Mouse (Mus musculus): ENCODE measurements around the gene Col23a1. TPM values are rescaled to one million over a fixed set of nuclear protein-coding genes. Genes with fewer than 3 reads are reported as not detected.

Col23a1 gene
- polyA plus RNA-seq, 1 experiment, result 0.76 TPM

- no peak overlapping the region for H3K4me3 ChIP-seq (ENCODE audit: low read depth, low read length)
- no peaks in the 10 kb centered on the region for H3K4me1 ChIP-seq (ENCODE audit: control insufficient read depth, insufficient read depth, low read length)
- no peak overlapping the region for H3K9ac ChIP-seq (ENCODE audit: low read depth, poor library complexity, severe bottlenecking)
- H3K27ac ChIP-seq (ENCODE audit: insufficient read depth, low read length), result no peak overlapping the region
- TF ChIP-seq EP300 (IDR thresholded peaks at IDR 0.05; ENCODE audit: insufficient read depth, low read depth, low read length) (no peak), POLR2A (IDR thresholded peaks at IDR 0.05; ENCODE audit: insufficient read depth, low read length) (no peak), CTCF (IDR thresholded peaks at IDR 0.05; ENCODE audit: low read depth, low read length) (no peak)
- H3K27me3 ChIP-seq (ENCODE audit: control insufficient read depth, insufficient read depth, low read length, poor library complexity, severe bottlenecking), result no peaks in the 10 kb centered on the region
- H3K36me3 ChIP-seq (ENCODE audit: control insufficient read depth, insufficient read depth, low read length, poor library complexity, severe bottlenecking), result no peaks in the 10 kb centered on the region
- no peaks in the 10 kb centered on the region for H3K9me3 ChIP-seq (replicated peaks; ENCODE audit: control insufficient read depth, insufficient read depth, low read length, poor library complexity, severe bottlenecking)
Measured at GRCm38 (mm10) chr11:51543487-51544050, 253.8 kb downstream of the Col23a1 start.

- no peak overlapping the region for H3K4me3 ChIP-seq (ENCODE audit: low read depth, low read length)
- H3K27ac ChIP-seq (ENCODE audit: insufficient read depth, low read length), result no peak overlapping the region
- H3K27me3 ChIP-seq (ENCODE audit: control insufficient read depth, insufficient read depth, low read length, poor library complexity, severe bottlenecking), result no peaks in the 10 kb centered on the region
- H3K9ac ChIP-seq (ENCODE audit: low read depth, poor library complexity, severe bottlenecking), result no peak overlapping the region
- no peak for TF ChIP-seq CTCF (IDR thresholded peaks at IDR 0.05; ENCODE audit: low read depth, low read length)
- no peaks in the 10 kb centered on the region for H3K9me3 ChIP-seq (replicated peaks; ENCODE audit: control insufficient read depth, insufficient read depth, low read length, poor library complexity, severe bottlenecking)
- no peaks in the 10 kb centered on the region for H3K4me1 ChIP-seq (ENCODE audit: control insufficient read depth, insufficient read depth, low read length)
- no peaks in the 10 kb centered on the region for H3K36me3 ChIP-seq (ENCODE audit: control insufficient read depth, insufficient read depth, low read length, poor library complexity, severe bottlenecking)
Measured at GRCm38 (mm10) chr11:51544413-51544812, 254.7 kb downstream of the Col23a1 start.

- H3K36me3 ChIP-seq (ENCODE audit: control insufficient read depth, insufficient read depth, low read length, poor library complexity, severe bottlenecking), result no peaks in the 10 kb centered on the region
- H3K9ac ChIP-seq (ENCODE audit: low read depth, poor library complexity, severe bottlenecking), result no peak overlapping the region
- TF ChIP-seq EP300 (IDR thresholded peaks at IDR 0.05; ENCODE audit: insufficient read depth, low read depth, low read length), result no peak
- TF ChIP-seq CTCF (IDR thresholded peaks at IDR 0.05; ENCODE audit: low read depth, low read length), result no peak
- TF ChIP-seq POLR2A (IDR thresholded peaks at IDR 0.05; ENCODE audit: insufficient read depth, low read length), result no peak
- H3K27ac ChIP-seq (ENCODE audit: insufficient read depth, low read length), result no peak overlapping the region
- H3K4me3 ChIP-seq (ENCODE audit: low read depth, low read length), result no peak overlapping the region
- no peaks in the 10 kb centered on the region for H3K27me3 ChIP-seq (ENCODE audit: control insufficient read depth, insufficient read depth, low read length, poor library complexity, severe bottlenecking)
- H3K4me1 ChIP-seq (ENCODE audit: control insufficient read depth, insufficient read depth, low read length), result no peaks in the 10 kb centered on the region
- no peaks in the 10 kb centered on the region for H3K9me3 ChIP-seq (replicated peaks; ENCODE audit: control insufficient read depth, insufficient read depth, low read length, poor library complexity, severe bottlenecking)
Measured at GRCm38 (mm10) chr11:51545811-51546210, 256.1 kb downstream of the Col23a1 start.

- TF ChIP-seq EP300 (IDR thresholded peaks at IDR 0.05; ENCODE audit: insufficient read depth, low read depth, low read length) (no peak), CTCF (IDR thresholded peaks at IDR 0.05; ENCODE audit: low read depth, low read length) (no peak), POLR2A (IDR thresholded peaks at IDR 0.05; ENCODE audit: insufficient read depth, low read length) (no peak)
- H3K27me3 ChIP-seq (ENCODE audit: control insufficient read depth, insufficient read depth, low read length, poor library complexity, severe bottlenecking), result no peaks in the 10 kb centered on the region
- no peaks in the 10 kb centered on the region for H3K4me1 ChIP-seq (ENCODE audit: control insufficient read depth, insufficient read depth, low read length)
- no peaks in the 10 kb centered on the region for H3K36me3 ChIP-seq (ENCODE audit: control insufficient read depth, insufficient read depth, low read length, poor library complexity, severe bottlenecking)
- H3K4me3 ChIP-seq (ENCODE audit: low read depth, low read length), result no peak overlapping the region
- H3K9ac ChIP-seq (ENCODE audit: low read depth, poor library complexity, severe bottlenecking), result no peak overlapping the region
- H3K27ac ChIP-seq (ENCODE audit: insufficient read depth, low read length), result no peak overlapping the region
- no peaks in the 10 kb centered on the region for H3K9me3 ChIP-seq (replicated peaks; ENCODE audit: control insufficient read depth, insufficient read depth, low read length, poor library complexity, severe bottlenecking)
Measured at GRCm38 (mm10) chr11:51551253-51551652, 261.5 kb downstream of the Col23a1 start.

GRCm38 (mm10) chr11:51552091-51552490, 262.4 kb downstream of the Col23a1 start:
- no peak for TF ChIP-seq POLR2A (IDR thresholded peaks at IDR 0.05; ENCODE audit: insufficient read depth, low read length)
- TF ChIP-seq EP300 (IDR thresholded peaks at IDR 0.05; ENCODE audit: insufficient read depth, low read depth, low read length), result no peak
- no peak for TF ChIP-seq CTCF (IDR thresholded peaks at IDR 0.05; ENCODE audit: low read depth, low read length)

GRCm38 (mm10) chr11:51554590-51554989, 264.9 kb downstream of the Col23a1 start:
- Histone ChIP-seq H3K9ac (ENCODE audit: low read depth, poor library complexity, severe bottlenecking) (no peak overlapping the region), H3K27me3 (ENCODE audit: control insufficient read depth, insufficient read depth, low read length, poor library complexity, severe bottlenecking) (no peaks in the 10 kb centered on the region), H3K4me3 (ENCODE audit: low read depth, low read length) (no peak overlapping the region), H3K9me3 (replicated peaks; ENCODE audit: control insufficient read depth, insufficient read depth, low read length, poor library complexity, severe bottlenecking) (no peaks in the 10 kb centered on the region), H3K36me3 (ENCODE audit: control insufficient read depth, insufficient read depth, low read length, poor library complexity, severe bottlenecking) (no peaks in the 10 kb centered on the region), H3K4me1 (ENCODE audit: control insufficient read depth, insufficient read depth, low read length) (no peaks in the 10 kb centered on the region), H3K27ac (ENCODE audit: insufficient read depth, low read length) (no peak overlapping the region)
- TF ChIP-seq CTCF (IDR thresholded peaks at IDR 0.05; ENCODE audit: low read depth, low read length) (no peak), POLR2A (IDR thresholded peaks at IDR 0.05; ENCODE audit: insufficient read depth, low read length) (no peak), EP300 (IDR thresholded peaks at IDR 0.05; ENCODE audit: insufficient read depth, low read depth, low read length) (no peak)

More at GRCm38 (mm10) chr11:51552091-51552490, 262.4 kb downstream of the Col23a1 start:
- no peaks in the 10 kb centered on the region for H3K27me3 ChIP-seq (ENCODE audit: control insufficient read depth, insufficient read depth, low read length, poor library complexity, severe bottlenecking)
- H3K4me3 ChIP-seq (ENCODE audit: low read depth, low read length), result no peak overlapping the region
- no peak overlapping the region for H3K27ac ChIP-seq (ENCODE audit: insufficient read depth, low read length)
- H3K4me1 ChIP-seq (ENCODE audit: control insufficient read depth, insufficient read depth, low read length), result no peaks in the 10 kb centered on the region
- no peak overlapping the region for H3K9ac ChIP-seq (ENCODE audit: low read depth, poor library complexity, severe bottlenecking)
- no peaks in the 10 kb centered on the region for H3K9me3 ChIP-seq (replicated peaks; ENCODE audit: control insufficient read depth, insufficient read depth, low read length, poor library complexity, severe bottlenecking)
- no peaks in the 10 kb centered on the region for H3K36me3 ChIP-seq (ENCODE audit: control insufficient read depth, insufficient read depth, low read length, poor library complexity, severe bottlenecking)
